Mouse (Mus musculus) heart, embryonic 16.5 days (tissue): ENCODE results near the gene Gm13695. TPM values are rescaled to one million over a fixed set of nuclear protein-coding genes. Genes with fewer than 3 reads are reported as not detected.
"Not testable (repeated sequence)": the region's sequence is repeated elsewhere in the genome, so short reads cannot be mapped to it uniquely, and the experiment has no call there.

Source experiments
- ATAC-seq: fragments of 200-750 bp; cut with Nextera tagmentation; replicated peaks from 2 replicates; pipeline ENCODE4 v1.8.0; 2017; ENCODE audit warnings: moderate number of reproducible peaks; ENCODE audit not compliant: insufficient read depth, low FRiP score; ENCODE audit errors: extremely low read depth
- H3K27ac ChIP-seq: fragments of 300-500 bp; sonication (generic); 2 replicates; pipeline ENCODE4 v1.5.1; 2014; ENCODE audit warnings: mild to moderate bottlenecking, low read length, control low read depth, moderate library complexity
- H3K27me3 ChIP-seq: fragments of 300-500 bp; sonication (generic); 2 replicates; pipeline ENCODE4 v1.6.1; 2014; ENCODE audit warnings: low read length, mixed read lengths; ENCODE audit not compliant: control insufficient read depth, insufficient read depth
- H3K36me3 ChIP-seq: fragments of 300-500 bp; sonication (generic); 2 replicates; pipeline ENCODE4 v1.6.1; 2014; ENCODE audit not compliant: control insufficient read depth, insufficient read depth
- H3K4me1 ChIP-seq: fragments of 300-500 bp; sonication (generic); 2 replicates; pipeline ENCODE4 v1.6.1; 2014; ENCODE audit warnings: low read length, mixed read lengths; ENCODE audit not compliant: control insufficient read depth, insufficient read depth
- H3K4me2 ChIP-seq: fragments of 300-500 bp; sonication (generic); 2 replicates; pipeline ENCODE4 v1.6.1; 2014; ENCODE audit warnings: low read depth, mild to moderate bottlenecking, control low read depth, low read length
- H3K4me3 ChIP-seq: fragments of 300-500 bp; sonication (generic); 2 replicates; pipeline ENCODE4 v1.5.1; 2014; ENCODE audit warnings: mild to moderate bottlenecking, control low read depth, low read length
- H3K9ac ChIP-seq: fragments of 300-500 bp; sonication (generic); 2 replicates; pipeline ENCODE4 v1.6.1; 2014; ENCODE audit warnings: low read length, control low read depth
- H3K9me3 ChIP-seq: fragments of 300-500 bp; sonication (generic); replicated peaks from 2 replicates; pipeline ENCODE4 v1.6.1; 2016; ENCODE audit warnings: low read length; ENCODE audit not compliant: control insufficient read depth
- whole genome bisulfite sequencing: fragments of 180-500 bp; shearing (Covaris S2); extraction: QIAGEN DNeasy Blood & Tissue Kit; methylation state at CpG from one replicate; pipeline ENCODE4 v1.1.7; 2014; 5-methylcytosine and 5-hydroxymethylcytosine counted together
- polyA plus RNA-seq: library from polyadenylated mRNA; unstranded; fragments of >200 nt; fragmentation: Nextera tagmentation; extraction: Ambion mirVana; gene quantifications from 2 replicates; pipeline ENCODE4 v1.2.1, GENCODE M21; 2015

Gm13695 gene
- not detected in 2 replicates for polyA plus RNA-seq

DNA sequence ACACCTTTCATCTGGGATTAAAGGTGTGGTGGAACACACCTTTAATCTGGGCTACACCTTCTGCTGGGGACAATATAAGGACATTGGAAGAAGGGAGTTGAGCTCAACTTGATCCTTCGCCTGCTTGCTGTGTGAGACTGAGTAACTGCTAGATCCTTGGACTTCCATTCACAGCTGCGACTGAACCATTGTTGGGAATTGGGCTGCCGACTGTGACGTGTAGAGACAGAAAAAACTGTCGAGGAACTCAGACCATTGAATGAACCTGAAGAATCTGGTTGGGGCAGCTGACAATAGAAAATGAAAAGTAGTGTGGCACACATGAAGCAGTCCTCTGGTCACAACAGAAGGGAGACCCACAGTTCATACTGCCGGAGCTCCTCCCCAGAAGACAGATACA lies at the start of gene Gm13695:
Gene Gm13695, plus strand, starts transcription at position 301 of the 400 bp plus-strand sequence.
- not testable (repeated sequence) for H3K36me3 ChIP-seq, H3K4me1 ChIP-seq, H3K27me3 ChIP-seq, H3K9ac ChIP-seq, H3K4me2 ChIP-seq, ATAC-seq, H3K9me3 ChIP-seq, H3K27ac ChIP-seq, H3K4me3 ChIP-seq
- no CpG with 5 or more reads among the region's 6 CpGs for WGBS

DNA sequence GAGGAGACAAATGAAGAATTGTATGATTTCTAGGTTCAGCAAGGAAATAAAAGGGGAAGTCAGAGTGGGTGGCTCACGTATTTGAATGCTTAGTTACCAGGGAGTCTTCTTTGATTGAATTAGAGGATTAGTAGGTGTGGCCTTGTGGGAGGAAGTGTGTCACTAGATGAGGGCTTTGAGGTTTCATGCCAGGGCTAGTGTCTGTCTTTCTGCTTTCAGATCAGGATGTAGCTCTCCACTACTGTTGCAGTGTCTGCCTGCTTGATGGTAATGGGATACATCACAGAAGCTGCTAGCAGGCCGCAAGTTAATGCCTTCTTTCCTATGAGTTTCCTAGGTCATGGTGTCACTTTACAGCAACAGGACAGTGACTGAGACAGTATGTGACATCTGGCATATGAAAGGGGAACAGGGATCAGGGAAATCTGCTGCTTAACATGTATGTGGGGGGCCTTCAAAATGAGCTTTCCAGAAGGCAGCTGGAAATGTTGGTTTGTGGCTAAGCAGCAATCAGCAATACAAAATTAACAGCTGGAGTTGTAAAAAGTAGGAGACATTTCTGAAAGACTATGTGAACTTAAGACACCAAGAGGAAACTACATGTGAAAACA lies 37.5 kb upstream of the Gm13695 start:
- H3K4me1 ChIP-seq, result no peaks in the 10 kb centered on the region
- no peak overlapping the region for H3K4me3 ChIP-seq
- no peaks in the 10 kb centered on the region for H3K9me3 ChIP-seq
- 46% methylated on average over 2 of the region's 2 CpGs for WGBS
- no peak for ATAC-seq
- H3K9ac ChIP-seq, result no peak overlapping the region
- H3K27ac ChIP-seq, result no peak overlapping the region
- H3K36me3 ChIP-seq, result no peaks in the 10 kb centered on the region
- H3K4me2 ChIP-seq, result no peak overlapping the region
- no peaks in the 10 kb centered on the region for H3K27me3 ChIP-seq

DNA sequence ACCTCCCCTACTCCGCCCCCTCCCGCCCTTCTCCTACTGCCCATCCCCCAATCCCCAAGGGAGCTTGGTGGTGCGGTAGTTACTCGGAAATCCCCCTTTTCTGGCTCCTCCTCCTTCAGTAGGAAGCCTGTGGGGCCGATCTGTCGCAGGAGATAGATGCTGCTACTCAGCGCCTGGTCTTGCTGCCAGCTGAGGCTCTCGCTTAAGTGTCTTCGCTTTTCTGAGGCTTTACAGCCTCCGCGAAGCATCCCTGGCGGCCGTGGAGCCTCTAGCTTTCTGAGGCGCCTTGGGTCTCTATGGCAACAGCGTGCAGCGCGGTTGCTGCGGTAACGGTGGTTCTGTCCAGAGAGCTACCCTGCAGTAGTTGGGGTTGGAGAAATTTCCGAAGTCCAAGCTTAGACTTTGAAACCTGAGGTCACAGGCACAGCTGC lies 26.2 kb upstream of the Gm13695 start, which contains the start of gene Zswim2:
Gene Zswim2, minus strand, starts transcription at position 298 of the 431 bp plus-strand sequence.
- Histone ChIP-seq H3K4me1 (peaks cover 4% of the 10 kb centered on the region), H3K9ac (no peak within 1 kb of the TSS), H3K27me3 (no peaks in the 10 kb centered on the region), H3K9me3 (no peaks in the 10 kb centered on the region), H3K36me3 (no peaks in the 10 kb centered on the region), H3K27ac (no peak within 1 kb of the TSS), H3K4me2 (peak within 1 kb of the TSS; percentile 59), H3K4me3 (peak within 1 kb of the TSS; percentile 33)
- ATAC-seq, result 0 out of 2 replicates have a peak, but pooled peaks have one; percentile 45
- 2% methylated on average over 20 of the region's 20 CpGs for WGBS

DNA sequence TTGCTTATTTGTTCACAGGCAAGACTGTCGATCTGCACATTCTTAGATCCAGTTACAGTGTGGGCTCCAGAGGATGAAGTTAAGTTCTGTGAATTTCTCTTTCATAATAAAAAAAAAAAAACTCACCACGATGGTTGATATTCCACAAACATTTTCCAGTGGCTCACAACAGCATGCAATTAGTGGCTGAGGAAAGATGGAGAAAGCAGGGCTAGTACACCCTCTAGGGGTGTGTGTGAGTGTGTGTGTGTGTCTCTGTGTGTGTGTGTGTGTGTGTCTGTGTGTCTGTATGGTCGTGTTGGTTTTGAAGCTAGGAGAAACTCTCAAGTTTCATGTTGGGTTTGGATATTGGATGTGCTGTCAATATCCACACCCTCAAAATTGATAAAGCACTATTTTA lies 25.7 kb upstream of the Gm13695 start:
- H3K4me3 ChIP-seq, result peak overlapping the region; percentile 33; the same call in 1 of the 2 replicates
- no peaks in the 10 kb centered on the region for H3K9me3 ChIP-seq
- no peaks in the 10 kb centered on the region for H3K27me3 ChIP-seq
- peaks cover 4% of the 10 kb centered on the region for H3K4me1 ChIP-seq
- H3K27ac ChIP-seq, result no peak overlapping the region
- H3K9ac ChIP-seq, result no peak overlapping the region
- 46% methylated on average over 3 of the region's 3 CpGs for WGBS
- no peak for ATAC-seq
- no peaks in the 10 kb centered on the region for H3K36me3 ChIP-seq
- H3K4me2 ChIP-seq, result peak overlapping the region; percentile 59

DNA sequence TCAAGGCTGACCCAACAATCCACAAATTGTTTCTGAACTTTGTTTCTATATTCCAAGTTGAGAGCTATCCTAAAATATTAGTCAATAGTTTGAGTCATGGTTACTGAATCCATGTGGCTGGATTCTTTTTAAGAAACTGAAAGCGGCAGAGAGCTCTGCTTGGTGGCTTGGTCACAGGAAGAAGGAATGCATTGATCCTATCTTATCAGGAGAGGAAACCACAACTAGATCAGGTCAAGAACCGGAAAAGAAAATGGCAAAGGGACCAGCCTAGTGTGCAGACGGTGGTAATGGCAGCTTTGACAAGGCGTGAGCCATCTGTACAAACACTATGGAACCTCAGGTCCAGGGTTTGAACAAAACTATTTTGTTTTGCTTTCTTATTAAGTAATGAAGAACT lies 25.3 kb upstream of the Gm13695 start:
- WGBS, result 37% methylated on average over 4 of the region's 4 CpGs
- Histone ChIP-seq H3K9me3 (no peaks in the 10 kb centered on the region), H3K9ac (no peak overlapping the region), H3K4me2 (no peak overlapping the region), H3K27me3 (no peaks in the 10 kb centered on the region), H3K4me1 (peaks cover 4% of the 10 kb centered on the region), H3K27ac (no peak overlapping the region), H3K4me3 (no peak overlapping the region), H3K36me3 (no peaks in the 10 kb centered on the region)
- no peak for ATAC-seq

DNA sequence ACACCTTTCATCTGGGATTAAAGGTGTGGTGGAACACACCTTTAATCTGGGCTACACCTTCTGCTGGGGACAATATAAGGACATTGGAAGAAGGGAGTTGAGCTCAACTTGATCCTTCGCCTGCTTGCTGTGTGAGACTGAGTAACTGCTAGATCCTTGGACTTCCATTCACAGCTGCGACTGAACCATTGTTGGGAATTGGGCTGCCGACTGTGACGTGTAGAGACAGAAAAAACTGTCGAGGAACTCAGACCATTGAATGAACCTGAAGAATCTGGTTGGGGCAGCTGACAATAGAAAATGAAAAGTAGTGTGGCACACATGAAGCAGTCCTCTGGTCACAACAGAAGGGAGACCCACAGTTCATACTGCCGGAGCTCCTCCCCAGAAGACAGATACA lies 11.7 kb upstream of the Gm13695 start, which contains the start of gene Gm13698:
Gene Gm13698, plus strand, starts transcription at position 301 of the 400 bp plus-strand sequence.
- H3K27me3 ChIP-seq, H3K4me3 ChIP-seq, ATAC-seq, H3K4me1 ChIP-seq, H3K36me3 ChIP-seq, H3K4me2 ChIP-seq, H3K9me3 ChIP-seq, H3K27ac ChIP-seq, H3K9ac ChIP-seq: not testable (repeated sequence)
- no CpG with 5 or more reads among the region's 6 CpGs for WGBS

DNA sequence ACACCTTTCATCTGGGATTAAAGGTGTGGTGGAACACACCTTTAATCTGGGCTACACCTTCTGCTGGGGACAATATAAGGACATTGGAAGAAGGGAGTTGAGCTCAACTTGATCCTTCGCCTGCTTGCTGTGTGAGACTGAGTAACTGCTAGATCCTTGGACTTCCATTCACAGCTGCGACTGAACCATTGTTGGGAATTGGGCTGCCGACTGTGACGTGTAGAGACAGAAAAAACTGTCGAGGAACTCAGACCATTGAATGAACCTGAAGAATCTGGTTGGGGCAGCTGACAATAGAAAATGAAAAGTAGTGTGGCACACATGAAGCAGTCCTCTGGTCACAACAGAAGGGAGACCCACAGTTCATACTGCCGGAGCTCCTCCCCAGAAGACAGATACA lies 5.9 kb upstream of the Gm13695 start, which contains the start of gene Gm13693:
Gene Gm13693, plus strand, starts transcription at position 301 of the 400 bp plus-strand sequence.
- not testable (repeated sequence) for H3K36me3 ChIP-seq, H3K4me1 ChIP-seq, H3K9me3 ChIP-seq, H3K4me2 ChIP-seq, H3K27ac ChIP-seq, H3K27me3 ChIP-seq, H3K4me3 ChIP-seq, H3K9ac ChIP-seq, ATAC-seq
- WGBS, result no CpG with 5 or more reads among the region's 6 CpGs

DNA sequence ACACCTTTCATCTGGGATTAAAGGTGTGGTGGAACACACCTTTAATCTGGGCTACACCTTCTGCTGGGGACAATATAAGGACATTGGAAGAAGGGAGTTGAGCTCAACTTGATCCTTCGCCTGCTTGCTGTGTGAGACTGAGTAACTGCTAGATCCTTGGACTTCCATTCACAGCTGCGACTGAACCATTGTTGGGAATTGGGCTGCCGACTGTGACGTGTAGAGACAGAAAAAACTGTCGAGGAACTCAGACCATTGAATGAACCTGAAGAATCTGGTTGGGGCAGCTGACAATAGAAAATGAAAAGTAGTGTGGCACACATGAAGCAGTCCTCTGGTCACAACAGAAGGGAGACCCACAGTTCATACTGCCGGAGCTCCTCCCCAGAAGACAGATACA lies 5.7 kb downstream of the Gm13695 start, which contains the start of gene Gm13696:
Gene Gm13696, plus strand, starts transcription at position 301 of the 400 bp plus-strand sequence.
- not testable (repeated sequence) for H3K27ac ChIP-seq, H3K9me3 ChIP-seq, H3K4me2 ChIP-seq, H3K27me3 ChIP-seq, H3K4me3 ChIP-seq, H3K4me1 ChIP-seq, ATAC-seq, H3K36me3 ChIP-seq, H3K9ac ChIP-seq
- no CpG with 5 or more reads among the region's 6 CpGs for WGBS

DNA sequence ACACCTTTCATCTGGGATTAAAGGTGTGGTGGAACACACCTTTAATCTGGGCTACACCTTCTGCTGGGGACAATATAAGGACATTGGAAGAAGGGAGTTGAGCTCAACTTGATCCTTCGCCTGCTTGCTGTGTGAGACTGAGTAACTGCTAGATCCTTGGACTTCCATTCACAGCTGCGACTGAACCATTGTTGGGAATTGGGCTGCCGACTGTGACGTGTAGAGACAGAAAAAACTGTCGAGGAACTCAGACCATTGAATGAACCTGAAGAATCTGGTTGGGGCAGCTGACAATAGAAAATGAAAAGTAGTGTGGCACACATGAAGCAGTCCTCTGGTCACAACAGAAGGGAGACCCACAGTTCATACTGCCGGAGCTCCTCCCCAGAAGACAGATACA lies 11.5 kb downstream of the Gm13695 start, which contains the start of gene Gm13694:
Gene Gm13694, plus strand, starts transcription at position 301 of the 400 bp plus-strand sequence.
- WGBS, result no CpG with 5 or more reads among the region's 6 CpGs
- not testable (repeated sequence) for H3K36me3 ChIP-seq

More for the DNA sequence above, 11.5 kb downstream of the Gm13695 start, which contains the start of gene Gm13694:
- H3K27me3 ChIP-seq, H3K4me1 ChIP-seq, H3K9ac ChIP-seq, H3K4me3 ChIP-seq, H3K4me2 ChIP-seq, ATAC-seq, H3K9me3 ChIP-seq, H3K27ac ChIP-seq: not testable (repeated sequence)
